Mouse (Mus musculus) adrenal gland, adult 8-10 months (tissue): ENCODE measurements around the gene Tspyl1. TPM values are rescaled to one million over a fixed set of nuclear protein-coding genes. Genes with fewer than 3 reads are reported as not detected.

Experiments
- DNase-seq: peaks from one replicate; pipeline ENCODE4 v3.0.0; 2022
- total RNA-seq, 4 experiments: library from RNA; stranded (reverse); gene quantifications; 2 replicates each; pipeline ENCODE4 v1.2.4; 2022

Gene Tspyl1
- total RNA-seq, 4 experiments from 2014 or later = 65.5 to 80.9 (median 76.2) TPM

DNA sequence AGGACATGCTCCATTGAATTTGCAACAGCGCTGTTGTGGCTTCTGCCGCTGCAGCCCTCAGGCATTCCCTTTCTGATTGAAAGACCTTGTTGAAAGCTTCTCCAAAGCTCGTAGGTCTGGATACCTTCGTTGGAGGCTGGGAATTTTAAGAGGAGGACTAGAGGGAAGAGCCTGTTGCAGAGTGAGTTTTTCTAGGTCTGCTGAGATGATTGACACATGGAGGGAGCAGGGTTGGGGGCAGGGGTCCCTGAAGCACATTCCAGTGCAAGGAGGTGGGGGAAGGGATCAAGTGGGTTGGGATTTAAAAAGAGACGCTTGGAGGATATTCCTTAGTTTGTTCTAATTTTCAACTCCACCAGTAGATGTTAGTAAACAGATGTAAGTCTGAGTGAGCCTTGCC lies 18.4 kb downstream of the Tspyl1 start:
- no peak for DNase-seq

GRCm38 (mm10) chr10:34307070-34307469 lies 25.1 kb downstream of the Tspyl1 start:
- DNase-seq = no peak

GRCm38 (mm10) chr10:34309915-34310685 lies 28.1 kb downstream of the Tspyl1 start:
- DNase-seq = no peak

DNA sequence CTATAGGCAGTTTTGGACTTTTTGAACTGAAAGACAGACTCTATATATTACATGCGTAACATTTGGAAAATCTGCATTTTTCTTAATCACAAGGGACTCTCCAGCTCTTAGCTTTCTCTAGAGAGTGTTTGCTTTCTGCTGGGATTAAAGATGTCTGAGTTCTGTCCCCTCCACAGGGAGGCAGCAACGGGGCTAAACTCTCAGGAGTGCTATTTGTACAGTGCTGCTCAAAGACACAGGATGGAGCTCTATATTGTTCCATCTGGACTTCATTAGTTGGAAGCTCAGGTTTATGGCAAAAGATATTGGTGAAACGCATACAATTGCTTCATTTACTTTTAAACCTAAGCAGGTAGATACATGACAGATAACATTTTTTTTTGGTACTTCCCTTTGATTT lies 30.5 kb downstream of the Tspyl1 start:
- no peak for DNase-seq

- DNase-seq = peak; percentile 7
Measured at GRCm38 (mm10) chr10:34316571-34317216, 34.7 kb downstream of the Tspyl1 start.

GRCm38 (mm10) chr10:34317217-34317606 lies 35.2 kb downstream of the Tspyl1 start:
- no peak for DNase-seq

DNA sequence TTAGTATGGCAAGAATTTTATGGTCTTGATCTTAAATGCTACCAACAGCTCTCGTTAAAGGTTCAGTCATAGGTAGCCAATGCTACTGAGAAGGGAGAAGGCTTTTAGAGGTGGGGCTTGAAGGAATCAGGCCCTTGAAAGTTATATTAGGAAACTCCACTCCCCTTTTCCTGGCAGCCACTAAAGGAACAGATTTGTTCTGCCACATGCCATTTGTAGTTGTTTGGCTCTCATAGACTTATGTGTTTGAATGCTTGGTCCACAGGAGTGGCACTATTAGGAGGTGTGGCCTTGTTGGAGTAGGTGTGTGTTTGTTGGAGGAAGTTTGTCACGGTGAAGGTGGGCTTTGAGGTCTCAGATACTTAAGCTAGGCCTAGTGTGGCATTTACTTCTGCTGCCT lies 38.8 kb downstream of the Tspyl1 start:
- DNase-seq = no peak

- no peak for DNase-seq
Measured at GRCm38 (mm10) chr10:34326701-34327100, 44.7 kb downstream of the Tspyl1 start.

DNA sequence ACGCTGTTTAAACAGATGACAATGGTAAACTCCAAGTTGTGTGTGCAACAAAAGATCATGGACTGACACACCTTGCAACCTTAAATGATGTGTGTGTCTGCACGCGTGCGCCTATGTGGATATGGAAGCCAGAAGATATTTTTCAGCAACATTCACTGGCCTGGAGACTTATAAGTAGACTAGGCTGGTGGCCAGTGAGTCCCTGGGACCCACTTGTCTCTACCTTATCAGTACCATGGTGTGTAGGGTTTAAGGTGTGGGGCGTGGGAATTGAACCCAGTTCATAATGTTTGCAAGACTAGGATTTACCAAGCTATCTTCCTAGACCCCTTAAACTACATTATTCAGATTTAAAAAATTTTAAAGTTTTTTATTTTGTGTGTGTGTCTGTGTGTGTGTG lies 45.2 kb downstream of the Tspyl1 start:
- DNase-seq = no peak

GRCm38 (mm10) chr10:34328310-34328709 lies 46.3 kb downstream of the Tspyl1 start:
- peak; percentile 17 for DNase-seq

Other genes starting within 250 kb of the Tspyl1 start
- not detected for gene Trappc3l, start 244.6 kb upstream of the Tspyl1 start, total RNA-seq
- not detected for gene Calhm4, start 237.9 kb upstream of the Tspyl1 start, total RNA-seq
- under 1 TPM; 0.22 to 0.54 (median 0.28) TPM for gene Calhm5, start 185.7 kb upstream of the Tspyl1 start, total RNA-seq
- gene Calhm6, start 154.2 kb upstream of the Tspyl1 start, total RNA-seq = 1 to 10 TPM in 1 of 4 experiments, under 1 TPM in 3; 0.59 to 1.1 (median 0.74) TPM
- 10 to 100 TPM; 11.0 to 15.5 (median 11.8) TPM for gene Dse, start 74.5 kb upstream of the Tspyl1 start, total RNA-seq
- gene Tspyl4, start 15.3 kb downstream of the Tspyl1 start, total RNA-seq = 10 to 100 TPM; 20.5 to 34.6 (median 26.4) TPM
- gene Col10a1, start 107.8 kb downstream of the Tspyl1 start, total RNA-seq = not detected
- 10 to 100 TPM; 19.2 to 27.8 (median 22.3) TPM for gene Nt5dc1, start 136.4 kb downstream of the Tspyl1 start, total RNA-seq
- gene Frk, start 201.2 kb downstream of the Tspyl1 start, total RNA-seq = 10 to 100 TPM in 3 of 4 experiments, 1 to 10 TPM in 1; 8.7 to 18.4 (median 13.8) TPM